Mouse (Mus musculus): Measurements from ENCODE around the gene Pde6d. TPM values are rescaled to one million over a fixed set of nuclear protein-coding genes. Genes with fewer than 3 reads are reported as not detected.
A peak's percentile ranks its signal among the peaks of the same experiment; 100 is the strongest.

Pde6d gene
- total and polyA plus RNA-seq, 2 experiments from 2014 or later = 19.8 to 50.5 TPM

GRCm38 (mm10) chr1:86568409-86568808 lies 14.0 kb downstream of the Pde6d start:
- no peaks in the 10 kb centered on the region for H3K27me3 ChIP-seq (ENCODE audit: control insufficient read depth, insufficient read depth, low read length)
- ATAC-seq (ENCODE audit: insufficient read depth, low read depth) = no peak
- TF ChIP-seq EP300 (IDR thresholded peaks at IDR 0.05; ENCODE audit: low read depth) (no peak), CTCF (IDR thresholded peaks at IDR 0.05; ENCODE audit: low read depth) (no peak)
- peaks cover 10% of the 10 kb centered on the region for H3K36me3 ChIP-seq (replicated peaks; ENCODE audit: control insufficient read depth, insufficient read depth, low read length)
- no peaks in the 10 kb centered on the region for H3K4me1 ChIP-seq (ENCODE audit: control insufficient read depth, insufficient read depth)
- no peak overlapping the region for H3K27ac ChIP-seq (ENCODE audit: low read depth)
- DNase-seq (ENCODE audit: low spot score) = no peak
- 86% methylated on average over 2 of the region's 2 CpGs for WGBS
- no peaks in the 10 kb centered on the region for H3K9me3 ChIP-seq (replicated peaks; ENCODE audit: control insufficient read depth, low read length)
- no peak overlapping the region for H3K4me2 ChIP-seq (ENCODE audit: low read depth, low read length)
- no peak overlapping the region for H3K9ac ChIP-seq (replicated peaks; ENCODE audit: low read depth, low read length)
- no peak overlapping the region for H3K4me3 ChIP-seq (ENCODE audit: low read depth, low read length)

DNA sequence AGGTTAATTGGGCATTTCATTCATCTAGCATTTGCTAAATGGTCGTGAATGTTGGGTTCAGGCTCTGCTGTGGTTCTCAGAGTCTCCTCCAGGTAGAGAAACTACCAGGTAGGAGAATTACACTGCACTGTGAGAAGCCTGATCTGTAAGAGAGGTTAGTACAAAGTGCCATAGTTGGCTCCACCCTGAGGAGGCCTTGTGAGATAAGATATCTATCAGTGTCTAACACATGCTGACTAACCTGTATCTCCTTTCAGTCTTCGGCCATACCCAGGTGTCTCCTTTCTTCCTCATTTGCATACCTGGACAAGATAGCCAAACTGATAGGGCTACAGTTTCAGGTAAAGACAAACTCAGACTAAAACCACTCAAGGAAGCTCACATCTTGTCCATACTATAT lies 19.8 kb downstream of the Pde6d start:
- no peak for TF ChIP-seq EP300 (IDR thresholded peaks at IDR 0.05; ENCODE audit: low read depth)
- no peak for TF ChIP-seq CTCF (IDR thresholded peaks at IDR 0.05; ENCODE audit: low read depth)
- DNase-seq (ENCODE audit: low spot score) (no peak), ATAC-seq (ENCODE audit: insufficient read depth, low read depth) (no peak)
- 81% methylated on average over 2 of the region's 2 CpGs for WGBS
- H3K36me3 ChIP-seq (replicated peaks; ENCODE audit: control insufficient read depth, insufficient read depth, low read length) = peaks cover 14% of the 10 kb centered on the region
- no peak overlapping the region for H3K4me3 ChIP-seq (ENCODE audit: low read depth, low read length)
- H3K4me2 ChIP-seq (ENCODE audit: low read depth, low read length) = no peak overlapping the region
- H3K27me3 ChIP-seq (ENCODE audit: control insufficient read depth, insufficient read depth, low read length) = no peaks in the 10 kb centered on the region
- H3K27ac ChIP-seq (ENCODE audit: low read depth) = no peak overlapping the region
- H3K4me1 ChIP-seq (ENCODE audit: control insufficient read depth, insufficient read depth) = peaks cover 17% of the 10 kb centered on the region; the same call in 1 of the 2 replicates
- no peaks in the 10 kb centered on the region for H3K9me3 ChIP-seq (replicated peaks; ENCODE audit: control insufficient read depth, low read length)
- no peak overlapping the region for H3K9ac ChIP-seq (replicated peaks; ENCODE audit: low read depth, low read length)

- ATAC-seq (ENCODE audit: insufficient read depth, low read depth) (peak; percentile 79), DNase-seq (ENCODE audit: low spot score) (peak; percentile 62)
- Histone ChIP-seq H3K36me3 (replicated peaks; ENCODE audit: control insufficient read depth, insufficient read depth, low read length) (peaks cover 12% of the 10 kb centered on the region), H3K4me3 (ENCODE audit: low read depth, low read length) (no peak overlapping the region), H3K4me1 (ENCODE audit: control insufficient read depth, insufficient read depth) (peaks cover 17% of the 10 kb centered on the region; the same call in 1 of the 2 replicates), H3K9ac (replicated peaks; ENCODE audit: low read depth, low read length) (0 out of 2 replicates have a peak overlapping the region, but pooled peaks have one; percentile 14), H3K9me3 (replicated peaks; ENCODE audit: control insufficient read depth, low read length) (no peaks in the 10 kb centered on the region), H3K4me2 (ENCODE audit: low read depth, low read length) (no peak overlapping the region), H3K27ac (ENCODE audit: low read depth) (peak overlapping the region; percentile 74), H3K27me3 (ENCODE audit: control insufficient read depth, insufficient read depth, low read length) (no peaks in the 10 kb centered on the region)
- TF ChIP-seq EP300 (IDR thresholded peaks at IDR 0.05; ENCODE audit: low read depth) = peak; percentile 35; the same call in 1 of the 2 replicates
- TF ChIP-seq CTCF (IDR thresholded peaks at IDR 0.05; ENCODE audit: low read depth) = no peak
- WGBS = 39% methylated on average over 3 of the region's 3 CpGs
Observed at GRCm38 (mm10) chr1:86559232-86559631, 23.2 kb downstream of the Pde6d start.

GRCm38 (mm10) chr1:86557872-86558271 lies 24.6 kb downstream of the Pde6d start:
- ATAC-seq (ENCODE audit: insufficient read depth, low read depth) (peak; percentile 42), DNase-seq (ENCODE audit: low spot score) (peak; percentile 53)
- H3K9ac ChIP-seq (replicated peaks; ENCODE audit: low read depth, low read length) = no peak overlapping the region
- H3K9me3 ChIP-seq (replicated peaks; ENCODE audit: control insufficient read depth, low read length) = no peaks in the 10 kb centered on the region
- no peaks in the 10 kb centered on the region; the same call in 1 of the 2 replicates for H3K36me3 ChIP-seq (replicated peaks; ENCODE audit: control insufficient read depth, insufficient read depth, low read length)
- peak overlapping the region; percentile 74 for H3K27ac ChIP-seq (ENCODE audit: low read depth)
- no peaks in the 10 kb centered on the region for H3K27me3 ChIP-seq (ENCODE audit: control insufficient read depth, insufficient read depth, low read length)
- peaks cover 17% of the 10 kb centered on the region; the same call in 1 of the 2 replicates for H3K4me1 ChIP-seq (ENCODE audit: control insufficient read depth, insufficient read depth)
- WGBS = 27% methylated on average over 7 of the region's 7 CpGs
- H3K4me2 ChIP-seq (ENCODE audit: low read depth, low read length) = no peak overlapping the region
- no peak overlapping the region for H3K4me3 ChIP-seq (ENCODE audit: low read depth, low read length)
- no peak for TF ChIP-seq EP300 (IDR thresholded peaks at IDR 0.05; ENCODE audit: low read depth)
- no peak for TF ChIP-seq CTCF (IDR thresholded peaks at IDR 0.05; ENCODE audit: low read depth)

DNA sequence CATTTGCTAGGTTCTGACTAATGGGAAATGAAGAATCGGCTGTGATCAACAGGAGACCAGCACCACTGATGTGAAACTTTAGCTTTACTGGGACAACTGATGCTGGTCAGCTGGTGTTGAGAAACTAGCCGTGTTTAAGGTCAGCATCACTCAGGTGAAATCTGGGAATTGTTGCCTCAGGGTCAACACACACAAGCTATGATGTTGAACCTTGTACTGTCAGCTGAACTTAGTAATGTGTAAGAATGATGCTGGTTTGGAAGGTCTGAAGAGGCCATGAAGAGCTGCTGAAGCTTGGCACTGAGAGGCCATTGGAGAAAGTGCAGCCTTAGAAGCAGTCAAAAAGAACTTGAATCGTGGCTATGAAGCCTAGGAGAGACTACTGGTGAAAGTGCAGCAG lies 26.8 kb downstream of the Pde6d start:
- Histone ChIP-seq H3K27me3 (ENCODE audit: control insufficient read depth, insufficient read depth, low read length) (no peaks in the 10 kb centered on the region), H3K4me2 (ENCODE audit: low read depth, low read length) (no peak overlapping the region), H3K9ac (replicated peaks; ENCODE audit: low read depth, low read length) (no peak overlapping the region), H3K4me1 (ENCODE audit: control insufficient read depth, insufficient read depth) (peaks cover 17% of the 10 kb centered on the region; the same call in 1 of the 2 replicates), H3K36me3 (replicated peaks; ENCODE audit: control insufficient read depth, insufficient read depth, low read length) (peaks cover 6% of the 10 kb centered on the region), H3K4me3 (ENCODE audit: low read depth, low read length) (no peak overlapping the region), H3K27ac (ENCODE audit: low read depth) (no peak overlapping the region), H3K9me3 (replicated peaks; ENCODE audit: control insufficient read depth, low read length) (no peaks in the 10 kb centered on the region)
- 79% methylated on average over 3 of the region's 3 CpGs for WGBS
- TF ChIP-seq EP300 (IDR thresholded peaks at IDR 0.05; ENCODE audit: low read depth) = no peak
- TF ChIP-seq CTCF (IDR thresholded peaks at IDR 0.05; ENCODE audit: low read depth) = no peak
- no peak for DNase-seq (ENCODE audit: low spot score)
- no peak for ATAC-seq (ENCODE audit: insufficient read depth, low read depth)

GRCm38 (mm10) chr1:86551877-86552276 lies 30.6 kb downstream of the Pde6d start:
- 36% methylated on average over 2 of the region's 2 CpGs for WGBS

More at GRCm38 (mm10) chr1:86551877-86552276, 30.6 kb downstream of the Pde6d start:
- H3K4me1 ChIP-seq (ENCODE audit: control insufficient read depth, insufficient read depth) = no peaks in the 10 kb centered on the region
- H3K4me2 ChIP-seq (ENCODE audit: low read depth, low read length) = no peak overlapping the region
- ATAC-seq (ENCODE audit: insufficient read depth, low read depth) (no peak), DNase-seq (ENCODE audit: low spot score) (no peak)
- H3K36me3 ChIP-seq (replicated peaks; ENCODE audit: control insufficient read depth, insufficient read depth, low read length) = peaks cover 6% of the 10 kb centered on the region
- no peak overlapping the region for H3K27ac ChIP-seq (ENCODE audit: low read depth)
- no peak for TF ChIP-seq CTCF (IDR thresholded peaks at IDR 0.05; ENCODE audit: low read depth)
- TF ChIP-seq EP300 (IDR thresholded peaks at IDR 0.05; ENCODE audit: low read depth) = no peak
- H3K9me3 ChIP-seq (replicated peaks; ENCODE audit: control insufficient read depth, low read length) = no peaks in the 10 kb centered on the region
- no peak overlapping the region for H3K9ac ChIP-seq (replicated peaks; ENCODE audit: low read depth, low read length)
- H3K4me3 ChIP-seq (ENCODE audit: low read depth, low read length) = no peak overlapping the region
- H3K27me3 ChIP-seq (ENCODE audit: control insufficient read depth, insufficient read depth, low read length) = no peaks in the 10 kb centered on the region
